Comparison of ENCODE assay signal across 23 mouse cellular contexts in genomic region chr1:164537324-164537948, GRCm38 (mm10).
DNase-seq lines count a peak whose midpoint lies in the region; ATAC-seq and TF ChIP-seq lines count a peak whose summit lies in the region.
"Had no signal": no experiment of that assay in that cellular context is flagged by ENCODE, and none has a peak within 500 bp of the region (broad histone marks: within the 10 kb centered on the region; RNA-seq: fewer than 3 reads in every experiment).

No protein-coding gene starts in this region.

- no peak overlapping the region for H3K9ac ChIP-seq in heart, adult 2 months (ENCODE audit: low read depth, low read length)
- H3K9ac ChIP-seq in intestine, embryonic 14.5 days (ENCODE audit: low read length): no peak overlapping the region
- no peak overlapping the region for H3K9ac ChIP-seq in stomach, embryonic 16.5 days (ENCODE audit: low read length)
- H3K9ac ChIP-seq: embryonic facial prominence, embryonic 13.5 days; forebrain, embryonic 13.5 days; forebrain, postnatal 0 days; heart, embryonic 15.5 days; hindbrain, embryonic 14.5 days had no signal

- H3K27me3 ChIP-seq in heart, adult 2 months (ENCODE audit: control insufficient read depth, insufficient read depth, low read length): no peaks in the 10 kb centered on the region
- no peaks in the 10 kb centered on the region for H3K27me3 ChIP-seq in intestine, embryonic 14.5 days (replicated peaks; ENCODE audit: control insufficient read depth, insufficient read depth, low read length)
- no peaks in the 10 kb centered on the region for H3K27me3 ChIP-seq in stomach, embryonic 16.5 days (ENCODE audit: control insufficient read depth, insufficient read depth, low read length)
- H3K27me3 ChIP-seq: embryonic facial prominence, embryonic 13.5 days; forebrain, embryonic 13.5 days; heart, embryonic 15.5 days had no signal

- H3K27ac ChIP-seq in heart, adult 2 months: no peak overlapping the region
- H3K27ac ChIP-seq in intestine, embryonic 14.5 days (ENCODE audit: low read depth): no peak overlapping the region
- H3K27ac ChIP-seq in stomach, embryonic 16.5 days (ENCODE audit: low read length): peak overlapping the region; percentile 23; the same call in 1 of the 2 replicates
- H3K27ac ChIP-seq: embryonic facial prominence, embryonic 13.5 days; forebrain, embryonic 13.5 days; heart, embryonic 15.5 days; hindbrain, embryonic 10.5 days; hindbrain, embryonic 14.5 days had no signal

- no peak for TF ChIP-seq CTCF in heart, adult 2 months (IDR thresholded peaks at IDR 0.05)

- no peaks in the 10 kb centered on the region for H3K9me3 ChIP-seq in intestine, embryonic 14.5 days (ENCODE audit: control insufficient read depth, low read length)
- no peaks in the 10 kb centered on the region for H3K9me3 ChIP-seq in stomach, embryonic 16.5 days (replicated peaks; ENCODE audit: control insufficient read depth, low read length)
- H3K9me3 ChIP-seq: embryonic facial prominence, embryonic 13.5 days; forebrain, embryonic 13.5 days; heart, embryonic 15.5 days; hindbrain, embryonic 10.5 days had no signal

- TF ChIP-seq EP300 in heart, adult 2 months (IDR thresholded peaks at IDR 0.05; ENCODE audit: insufficient read depth, low read depth, low read length): no peak

- H3K79me2 ChIP-seq in heart, adult 2 months (replicated peaks; ENCODE audit: control insufficient read depth, insufficient read depth, low read length): no peaks in the 10 kb centered on the region

- peak; percentile 81 for ATAC-seq in intestine, embryonic 14.5 days (replicated peaks; ENCODE audit: low FRiP score, low TSS enrichment, low read depth)
- peak; percentile 94 for ATAC-seq in stomach, embryonic 16.5 days (ENCODE audit: insufficient read depth, low FRiP score)
- ATAC-seq: CD4-positive, CD25-positive, alpha-beta regulatory T cell, adult 4 months; forebrain, embryonic 13.5 days; forebrain, postnatal 0 days had no signal

- TF ChIP-seq POLR2A in heart, adult 2 months (IDR thresholded peaks at IDR 0.05; ENCODE audit: insufficient read depth, low read depth, low read length): no peak

- no peaks in the 10 kb centered on the region for H3K4me1 ChIP-seq in heart, adult 2 months (ENCODE audit: control insufficient read depth, insufficient read depth, low read length)
- H3K4me1 ChIP-seq in intestine, embryonic 14.5 days (replicated peaks; ENCODE audit: control insufficient read depth, insufficient read depth, low read length): no peaks in the 10 kb centered on the region
- peaks cover 4% of the 10 kb centered on the region; the same call in 1 of the 2 replicates for H3K4me1 ChIP-seq in stomach, embryonic 16.5 days (ENCODE audit: control insufficient read depth, insufficient read depth, low read length)
- H3K4me1 ChIP-seq: embryonic facial prominence, embryonic 13.5 days; forebrain, embryonic 13.5 days; heart, embryonic 15.5 days; hindbrain, embryonic 10.5 days had no signal

- H3K4me2 ChIP-seq in intestine, embryonic 14.5 days (ENCODE audit: low read length): no peak overlapping the region
- no peak overlapping the region for H3K4me2 ChIP-seq in stomach, embryonic 16.5 days (ENCODE audit: low read depth, low read length)
- H3K4me2 ChIP-seq: embryonic facial prominence, embryonic 13.5 days; forebrain, embryonic 13.5 days; heart, embryonic 11.5 days; heart, embryonic 15.5 days; hindbrain, embryonic 14.5 days had no signal

- H3K36me3 ChIP-seq in heart, adult 2 months (ENCODE audit: control insufficient read depth, insufficient read depth, low read length): no peaks in the 10 kb centered on the region
- H3K36me3 ChIP-seq in intestine, embryonic 14.5 days (ENCODE audit: control insufficient read depth, insufficient read depth, low read length): no peaks in the 10 kb centered on the region
- H3K36me3 ChIP-seq in stomach, embryonic 16.5 days (ENCODE audit: control insufficient read depth, insufficient read depth, low read length): no peaks in the 10 kb centered on the region
- H3K36me3 ChIP-seq: embryonic facial prominence, embryonic 13.5 days; G1E; heart, embryonic 15.5 days; hindbrain, embryonic 10.5 days had no signal

- DNase-seq in heart, adult 11 months: peak; percentile 65
- DNase-seq in heart, adult 2 months: no peak
- DNase-seq in intestine, embryonic 14.5 days (ENCODE audit: low spot score): no peak
- peak; percentile 76 for DNase-seq in large intestine, adult 2 months (ENCODE audit: low read depth, low spot score)
- no peak for DNase-seq in urinary bladder, adult 2 months (ENCODE audit: low spot score)
- no peak for DNase-seq in adrenal gland, adult 8-10 months
- DNase-seq: adrenal gland, postnatal 10 days; B cell, adult 2 months; cerebellum, adult 11 months; cerebellum, adult 8-10 months; cerebellum, postnatal 25 days; forebrain, postnatal 0 days; gastrocnemius, postnatal 14 days; heart, postnatal 14 days had no signal

- no peak overlapping the region for H3K4me3 ChIP-seq in heart, adult 2 months
- H3K4me3 ChIP-seq in intestine, embryonic 14.5 days (ENCODE audit: low read depth, low read length): no peak overlapping the region
- no peak overlapping the region for H3K4me3 ChIP-seq in stomach, embryonic 16.5 days (replicated peaks; ENCODE audit: low read length)
- H3K4me3 ChIP-seq: embryonic facial prominence, embryonic 13.5 days; forebrain, embryonic 13.5 days; heart, embryonic 15.5 days; hindbrain, embryonic 10.5 days had no signal

- intact Hi-C loops in heart, adult 2 months (cut with DNase I): no loop called here

- WGBS in heart, adult 2 months: 75% methylated on average over 7 of the region's 7 CpGs
- 73% methylated on average over 7 of the region's 7 CpGs for WGBS in intestine, embryonic 14.5 days
- 34% methylated on average over 7 of the region's 7 CpGs for WGBS in large intestine, adult 2 months
- WGBS in stomach, embryonic 16.5 days: 66% methylated on average over 7 of the region's 7 CpGs

Comparison
In these comparisons a context has a peak if more than half of its experiments do, and no peak if none do; other contexts are left out.
1. DNase-seq: peak in heart, adult 11 months (single experiment) and large intestine, adult 2 months (single experiment); none in heart, adult 2 months (0 of 2), intestine, embryonic 14.5 days (single experiment), urinary bladder, adult 2 months (single experiment) and adrenal gland, adult 8-10 months (single experiment).